Mouse (Mus musculus): ENCODE measurements around the gene Fgf18. TPM values are rescaled to one million over a fixed set of nuclear protein-coding genes. Genes with fewer than 3 reads are reported as not detected.

Fgf18 gene
- polyA plus RNA-seq, 1 experiment, result 0.12 TPM

DNA sequence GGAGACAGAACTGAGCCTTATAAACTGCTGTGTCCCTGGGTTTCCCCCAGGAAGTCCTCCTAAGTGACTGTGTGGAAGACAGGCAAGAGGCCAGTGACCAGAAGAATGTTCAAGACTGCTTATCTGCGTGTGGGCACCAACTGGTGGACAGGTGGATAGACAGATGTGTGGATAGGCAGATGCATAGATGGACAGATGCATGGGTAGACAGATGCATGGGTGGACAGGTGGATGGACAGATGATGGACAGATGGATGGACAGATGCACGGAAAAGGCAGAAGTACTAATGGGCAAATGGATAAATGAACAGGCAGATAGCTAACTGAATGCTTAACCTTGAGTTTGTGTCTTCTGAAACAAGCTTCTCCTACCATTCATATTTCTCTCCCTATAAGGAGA is 37.1 kb downstream of the Fgf18 start:
- no peak for TF ChIP-seq CTCF (IDR thresholded peaks at IDR 0.05; ENCODE audit: control insufficient read depth, insufficient read depth, insufficient read length)
- TF ChIP-seq MYOD1 (IDR thresholded peaks at IDR 0.05; ENCODE audit: control insufficient read depth, insufficient read length, low read depth), result peak; percentile 21
- no peak overlapping the region for H3K4me3 ChIP-seq (ENCODE audit: insufficient read depth, poor library complexity, severe bottlenecking)
- H3K79me2 ChIP-seq (ENCODE audit: control insufficient read depth, insufficient read depth), result no peaks in the 10 kb centered on the region
- no peak overlapping the region for H3ac ChIP-seq (ENCODE audit: control insufficient read depth, insufficient read length, low read depth)
- no peaks in the 10 kb centered on the region for H3K36me3 ChIP-seq (ENCODE audit: control insufficient read depth, insufficient read depth)
- no peaks in the 10 kb centered on the region for H3K79me3 ChIP-seq (ENCODE audit: low read depth)
- peaks cover 27% of the 10 kb centered on the region for H3K27me3 ChIP-seq (ENCODE audit: control insufficient read depth, insufficient read depth, insufficient read length)

GRCm38 (mm10) chr11:33107540-33107939 is 39.7 kb downstream of the Fgf18 start:
- no peaks in the 10 kb centered on the region for H3K36me3 ChIP-seq (ENCODE audit: control insufficient read depth, insufficient read depth)
- H3K79me3 ChIP-seq (ENCODE audit: low read depth), result no peaks in the 10 kb centered on the region
- H3K79me2 ChIP-seq (ENCODE audit: control insufficient read depth, insufficient read depth), result no peaks in the 10 kb centered on the region
- no peak overlapping the region for H3K4me3 ChIP-seq (ENCODE audit: insufficient read depth, poor library complexity, severe bottlenecking)
- peaks cover 20% of the 10 kb centered on the region for H3K27me3 ChIP-seq (ENCODE audit: control insufficient read depth, insufficient read depth, insufficient read length)
- no peak for TF ChIP-seq MYOG (IDR thresholded peaks at IDR 0.05; ENCODE audit: control insufficient read depth, extremely low read depth, insufficient read length)
- TF ChIP-seq MAX (IDR thresholded peaks at IDR 0.05), result no peak
- no peak for TF ChIP-seq CTCF (IDR thresholded peaks at IDR 0.05; ENCODE audit: control insufficient read depth, insufficient read depth, insufficient read length)
- TF ChIP-seq USF1 (IDR thresholded peaks at IDR 0.05; ENCODE audit: low read depth), result no peak
- TF ChIP-seq CEBPB (IDR thresholded peaks at IDR 0.05; ENCODE audit: low read depth), result no peak
- TF ChIP-seq MYOD1 (IDR thresholded peaks at IDR 0.05; ENCODE audit: control insufficient read depth, insufficient read length, low read depth), result no peak
- TF ChIP-seq FOSL1 (IDR thresholded peaks at IDR 0.05; ENCODE audit: insufficient read depth, low read length, poor library complexity, severe bottlenecking), result no peak
- no peak overlapping the region for H3ac ChIP-seq (ENCODE audit: control insufficient read depth, insufficient read length, low read depth)

DNA sequence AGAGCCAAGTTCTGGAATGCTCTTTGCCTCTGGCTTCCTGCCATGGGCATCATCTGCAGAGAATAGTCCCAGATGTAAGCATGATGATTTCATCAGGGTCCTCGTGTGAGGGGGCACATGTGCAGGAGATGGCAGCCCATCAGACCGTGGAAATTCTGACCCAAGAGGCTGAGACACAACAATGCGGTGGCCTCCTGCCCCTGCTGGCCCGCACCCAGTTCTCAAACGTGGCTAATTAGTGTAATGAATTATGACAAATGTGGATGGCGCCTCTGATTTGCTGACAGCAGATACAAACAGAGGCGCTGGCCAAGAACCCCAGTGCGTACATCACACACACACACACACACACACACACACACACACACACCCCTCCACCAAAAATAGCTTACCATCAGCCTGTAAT is 42.3 kb downstream of the Fgf18 start:
- H3K27me3 ChIP-seq (ENCODE audit: control insufficient read depth, insufficient read depth, insufficient read length), result peaks cover 13% of the 10 kb centered on the region
- H3ac ChIP-seq (ENCODE audit: control insufficient read depth, insufficient read length, low read depth), result no peak overlapping the region
- no peaks in the 10 kb centered on the region for H3K79me2 ChIP-seq (ENCODE audit: control insufficient read depth, insufficient read depth)
- no peaks in the 10 kb centered on the region for H3K36me3 ChIP-seq (ENCODE audit: control insufficient read depth, insufficient read depth)
- no peak overlapping the region for H3K4me3 ChIP-seq (ENCODE audit: insufficient read depth, poor library complexity, severe bottlenecking)
- no peaks in the 10 kb centered on the region for H3K79me3 ChIP-seq (ENCODE audit: low read depth)
- TF ChIP-seq CEBPB (IDR thresholded peaks at IDR 0.05; ENCODE audit: low read depth) (no peak), USF1 (IDR thresholded peaks at IDR 0.05; ENCODE audit: low read depth) (no peak), CTCF (IDR thresholded peaks at IDR 0.05; ENCODE audit: control insufficient read depth, insufficient read depth, insufficient read length) (no peak), MYOG (IDR thresholded peaks at IDR 0.05; ENCODE audit: control insufficient read depth, extremely low read depth, insufficient read length) (no peak), MAX (IDR thresholded peaks at IDR 0.05) (no peak), FOSL1 (IDR thresholded peaks at IDR 0.05; ENCODE audit: insufficient read depth, low read length, poor library complexity, severe bottlenecking) (no peak)

DNA sequence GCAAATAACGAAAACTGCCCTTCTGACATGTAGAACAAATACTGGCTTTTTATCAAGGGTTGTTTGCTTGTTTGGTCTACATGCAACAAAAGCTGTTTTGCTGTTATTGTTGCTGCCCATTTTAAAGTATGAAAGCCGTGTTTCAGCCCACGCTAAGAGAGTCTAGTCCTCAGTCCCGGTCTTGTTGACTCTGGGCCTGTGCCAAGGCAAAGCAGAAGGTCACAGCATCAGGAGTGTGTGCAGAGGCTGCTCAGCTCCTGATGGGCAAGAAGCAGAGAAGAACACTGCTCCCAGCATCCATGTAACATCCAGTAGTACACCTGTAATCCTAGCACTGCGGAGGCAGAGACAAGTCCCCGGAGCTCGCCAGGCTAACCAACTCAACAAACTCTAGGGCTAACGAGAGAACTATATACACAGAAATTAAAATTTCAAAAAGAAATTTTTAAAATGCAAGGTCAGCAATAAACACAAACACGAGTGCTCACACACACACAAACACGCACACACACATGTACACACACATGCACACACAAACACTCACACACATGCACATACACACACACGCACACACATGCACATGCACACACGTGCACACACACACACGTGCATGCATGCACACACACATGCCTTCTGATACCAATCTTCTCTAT is 43.8 kb downstream of the Fgf18 start:
- Histone ChIP-seq H3K79me3 (ENCODE audit: low read depth) (no peaks in the 10 kb centered on the region), H3K4me3 (ENCODE audit: insufficient read depth, poor library complexity, severe bottlenecking) (no peak overlapping the region), H3K27me3 (ENCODE audit: control insufficient read depth, insufficient read depth, insufficient read length) (peaks cover 13% of the 10 kb centered on the region), H3ac (ENCODE audit: control insufficient read depth, insufficient read length, low read depth) (no peak overlapping the region), H3K36me3 (ENCODE audit: control insufficient read depth, insufficient read depth) (no peaks in the 10 kb centered on the region), H3K79me2 (ENCODE audit: control insufficient read depth, insufficient read depth) (no peaks in the 10 kb centered on the region)
- no peak for TF ChIP-seq MAX (IDR thresholded peaks at IDR 0.05)
- TF ChIP-seq FOSL1 (IDR thresholded peaks at IDR 0.05; ENCODE audit: insufficient read depth, low read length, poor library complexity, severe bottlenecking), result no peak
- no peak for TF ChIP-seq CEBPB (IDR thresholded peaks at IDR 0.05; ENCODE audit: low read depth)
- TF ChIP-seq CTCF (IDR thresholded peaks at IDR 0.05; ENCODE audit: control insufficient read depth, insufficient read depth, insufficient read length), result no peak
- TF ChIP-seq USF1 (IDR thresholded peaks at IDR 0.05; ENCODE audit: low read depth), result no peak
- TF ChIP-seq MYOD1 (IDR thresholded peaks at IDR 0.05; ENCODE audit: control insufficient read depth, insufficient read length, low read depth), result no peak
- TF ChIP-seq MYOG (IDR thresholded peaks at IDR 0.05; ENCODE audit: control insufficient read depth, extremely low read depth, insufficient read length), result no peak

DNA sequence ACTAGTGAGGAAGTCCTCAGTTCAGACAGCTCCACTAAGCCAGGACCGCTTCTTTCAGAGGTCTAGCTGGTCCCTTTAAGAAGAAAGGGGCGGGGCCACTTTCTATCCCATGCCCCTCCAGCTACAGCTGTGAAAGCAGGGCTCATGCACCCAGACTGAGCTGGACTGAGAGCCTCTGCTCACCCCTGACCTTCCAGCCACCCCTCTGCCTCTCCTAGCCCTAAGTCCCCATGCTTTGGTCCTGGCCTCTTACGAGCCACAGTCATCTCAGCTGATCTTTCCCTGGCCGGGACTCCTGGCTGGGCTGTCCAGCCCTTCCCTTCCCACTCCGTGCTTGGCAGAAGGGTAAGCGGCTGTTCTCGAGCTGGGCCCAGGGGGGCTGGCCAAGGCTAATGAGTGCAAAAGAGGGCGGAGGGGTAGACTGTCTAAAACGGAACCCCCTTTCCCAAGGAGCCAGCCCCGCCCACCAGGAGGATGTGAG is 47.1 kb downstream of the Fgf18 start:
- Histone ChIP-seq H3K4me3 (ENCODE audit: insufficient read depth, poor library complexity, severe bottlenecking) (no peak overlapping the region), H3K79me3 (ENCODE audit: low read depth) (no peaks in the 10 kb centered on the region), H3K27me3 (ENCODE audit: control insufficient read depth, insufficient read depth, insufficient read length) (peaks cover 3% of the 10 kb centered on the region), H3ac (ENCODE audit: control insufficient read depth, insufficient read length, low read depth) (no peak overlapping the region), H3K36me3 (ENCODE audit: control insufficient read depth, insufficient read depth) (no peaks in the 10 kb centered on the region), H3K79me2 (ENCODE audit: control insufficient read depth, insufficient read depth) (no peaks in the 10 kb centered on the region)
- no peak for TF ChIP-seq CEBPB (IDR thresholded peaks at IDR 0.05; ENCODE audit: low read depth)
- TF ChIP-seq MYOD1 (IDR thresholded peaks at IDR 0.05; ENCODE audit: control insufficient read depth, insufficient read length, low read depth), result no peak
- TF ChIP-seq CTCF (IDR thresholded peaks at IDR 0.05; ENCODE audit: control insufficient read depth, insufficient read depth, insufficient read length), result no peak
- TF ChIP-seq FOSL1 (IDR thresholded peaks at IDR 0.05; ENCODE audit: insufficient read depth, low read length, poor library complexity, severe bottlenecking), result no peak
- no peak for TF ChIP-seq USF1 (IDR thresholded peaks at IDR 0.05; ENCODE audit: low read depth)
- TF ChIP-seq MYOG (IDR thresholded peaks at IDR 0.05; ENCODE audit: control insufficient read depth, extremely low read depth, insufficient read length), result no peak
- no peak for TF ChIP-seq MAX (IDR thresholded peaks at IDR 0.05)

GRCm38 (mm10) chr11:33099425-33099824 is 47.8 kb downstream of the Fgf18 start:
- peaks cover 3% of the 10 kb centered on the region for H3K27me3 ChIP-seq (ENCODE audit: control insufficient read depth, insufficient read depth, insufficient read length)
- no peaks in the 10 kb centered on the region for H3K79me2 ChIP-seq (ENCODE audit: control insufficient read depth, insufficient read depth)
- no peaks in the 10 kb centered on the region for H3K36me3 ChIP-seq (ENCODE audit: control insufficient read depth, insufficient read depth)
- H3K4me3 ChIP-seq (ENCODE audit: insufficient read depth, poor library complexity, severe bottlenecking), result no peak overlapping the region
- H3ac ChIP-seq (ENCODE audit: control insufficient read depth, insufficient read length, low read depth), result no peak overlapping the region
- no peaks in the 10 kb centered on the region for H3K79me3 ChIP-seq (ENCODE audit: low read depth)
- TF ChIP-seq CTCF (IDR thresholded peaks at IDR 0.05; ENCODE audit: control insufficient read depth, insufficient read depth, insufficient read length), result no peak
- TF ChIP-seq USF1 (IDR thresholded peaks at IDR 0.05; ENCODE audit: low read depth), result no peak
- TF ChIP-seq FOSL1 (IDR thresholded peaks at IDR 0.05; ENCODE audit: insufficient read depth, low read length, poor library complexity, severe bottlenecking), result no peak
- no peak for TF ChIP-seq MAX (IDR thresholded peaks at IDR 0.05)
- TF ChIP-seq CEBPB (IDR thresholded peaks at IDR 0.05; ENCODE audit: low read depth), result no peak
- TF ChIP-seq MYOG (IDR thresholded peaks at IDR 0.05; ENCODE audit: control insufficient read depth, extremely low read depth, insufficient read length), result no peak
- no peak for TF ChIP-seq MYOD1 (IDR thresholded peaks at IDR 0.05; ENCODE audit: control insufficient read depth, insufficient read length, low read depth)
